ENCODE assay signal across 8 mouse cellular contexts in the genomic region with DNA sequence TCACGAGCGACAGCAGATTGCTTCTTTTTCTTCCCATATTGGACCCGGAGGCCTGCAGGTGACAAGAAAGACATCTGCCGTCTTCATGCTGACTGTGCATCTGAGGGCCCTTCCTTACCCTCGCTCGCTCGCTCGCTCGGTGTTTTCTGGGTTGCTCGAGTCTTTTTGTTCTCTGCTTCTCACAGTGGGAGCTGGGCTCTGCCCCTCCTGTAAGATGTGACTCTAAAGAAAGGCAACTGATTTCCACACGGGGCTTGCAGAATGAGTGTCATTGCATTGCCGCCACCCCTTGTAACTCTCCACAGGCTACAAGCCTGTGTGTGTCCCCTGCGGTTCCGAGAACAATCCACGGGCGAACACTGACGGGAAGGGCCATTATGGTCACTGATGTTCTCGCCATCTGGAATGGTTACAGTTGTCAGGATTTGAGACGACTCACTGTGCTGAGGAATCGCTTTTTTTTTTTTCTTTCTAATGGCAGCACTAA.
DNase-seq lines count a peak whose midpoint lies in the region; ATAC-seq and TF ChIP-seq lines count a peak whose summit lies in the region.

No protein-coding gene starts in this region.

- no peak for TF ChIP-seq CTCF in heart, postnatal 0 days (IDR thresholded peaks at IDR 0.05; ENCODE audit: low read depth)

- no peaks in the 10 kb centered on the region for H3K9me3 ChIP-seq in heart, postnatal 0 days (replicated peaks; ENCODE audit: control insufficient read depth, low read length)

- peak; percentile 50 for DNase-seq in left cerebral cortex, postnatal 4 days
- DNase-seq in left cerebral cortex, adult 11 months (ENCODE audit: low spot score): no peak
- peak; percentile 28 for DNase-seq in cerebellum, adult 8-10 months
- DNase-seq in heart, postnatal 0 days (ENCODE audit: low spot score): no peak
- peak; percentile 56 for DNase-seq in mesoderm, embryonic 11.5 days (ENCODE audit: low read depth, low spot score)
- DNase-seq in thymus, postnatal 10 days (ENCODE audit: low spot score in 2 of 2): peak; percentile 69 to 72
- no peak for DNase-seq in adrenal gland, postnatal 14 days
- DNase-seq in gastrocnemius, adult 8-10 months (ENCODE audit: low spot score in 2 of 2): no peak

- no peak overlapping the region for H3K27ac ChIP-seq in heart, postnatal 0 days (ENCODE audit: low read depth)

- peak overlapping the region; percentile 37 for H3K4me3 ChIP-seq in heart, postnatal 0 days (ENCODE audit: low read depth, low read length)

- no peaks in the 10 kb centered on the region for H3K36me3 ChIP-seq in heart, postnatal 0 days (replicated peaks; ENCODE audit: control insufficient read depth, insufficient read depth, low read length)

- peak overlapping the region; percentile 63 for H3K4me2 ChIP-seq in heart, postnatal 0 days (ENCODE audit: low read depth, low read length)

- intact Hi-C loops in left cerebral cortex, postnatal 4 days (cut with DNase I): no loop called here

- no peak for ATAC-seq in heart, postnatal 0 days (ENCODE audit: insufficient read depth, low read depth)

- H3K9ac ChIP-seq in heart, postnatal 0 days (replicated peaks; ENCODE audit: low read depth, low read length): peak overlapping the region; percentile 32; the same call in 1 of the 2 replicates

- peaks cover 9% of the 10 kb centered on the region; the same call in 1 of the 2 replicates for H3K27me3 ChIP-seq in heart, postnatal 0 days (ENCODE audit: control insufficient read depth, insufficient read depth, low read length)

- TF ChIP-seq EP300 in heart, postnatal 0 days (IDR thresholded peaks at IDR 0.05; ENCODE audit: low read depth): no peak

- WGBS in heart, postnatal 0 days: 9% methylated on average over 20 of the region's 20 CpGs

- H3K4me1 ChIP-seq in heart, postnatal 0 days (ENCODE audit: control insufficient read depth, insufficient read depth): no peaks in the 10 kb centered on the region

Comparison
In these comparisons a context has a peak if more than half of its experiments do, and no peak if none do; other contexts are left out.
1. DNase-seq: peak in left cerebral cortex, postnatal 4 days (single experiment), cerebellum, adult 8-10 months (single experiment), mesoderm, embryonic 11.5 days (single experiment) and thymus, postnatal 10 days (2 of 2); none in left cerebral cortex, adult 11 months (single experiment), heart, postnatal 0 days (single experiment), adrenal gland, postnatal 14 days (single experiment) and gastrocnemius, adult 8-10 months (0 of 2).